Mouse (Mus musculus) heart, adult 2 months (tissue): ENCODE results near the gene Itpa.

Experiments
- CTCF ChIP-seq: fragments of 200-600 bp; IDR thresholded peaks from 2 replicates; pipeline ENCODE4 v1.8.1; 2022; ENCODE audit warnings: antibody characterized with exemption, mild to moderate bottlenecking, moderate library complexity
- EP300 ChIP-seq: fragments of 200-500 bp; IDR thresholded peaks from 2 replicates; pipeline ENCODE4 v1.6.1; 2011; ENCODE audit warnings: low read depth, low read length, control low read depth; ENCODE audit not compliant: insufficient read depth
- POLR2A ChIP-seq: fragments of 200-500 bp; IDR thresholded peaks from 2 replicates; pipeline ENCODE4 v1.6.1; 2011; ENCODE audit warnings: mild to moderate bottlenecking, low read depth, low read length, control low read depth; ENCODE audit not compliant: insufficient read depth

- no peak for TF ChIP-seq POLR2A
- no peak for TF ChIP-seq CTCF
- TF ChIP-seq EP300, result no peak
Observed at GRCm38 (mm10) chr2:130679899-130680298, 12.5 kb downstream of the Itpa start.
